Mouse (Mus musculus) olfactory bulb, adult 2 months (tissue): ENCODE data around the gene Adcyap1r1.

Source experiments
- CTCF ChIP-seq: fragments of 200-500 bp; IDR thresholded peaks from 2 replicates; pipeline ENCODE4 v1.5.1; 2012; ENCODE audit warnings: low read depth, mild to moderate bottlenecking, low read length, moderate library complexity; ENCODE audit not compliant: insufficient read depth
- POLR2A ChIP-seq: fragments of 200-500 bp; IDR thresholded peaks from 2 replicates; pipeline ENCODE4 v1.6.1; 2012; ENCODE audit warnings: mild to moderate bottlenecking, low read depth, low read length, moderate library complexity; ENCODE audit not compliant: insufficient read depth

GRCm38 (mm10) chr6:55509130-55509870 lies 57.5 kb downstream of the Adcyap1r1 start:
- no peak for TF ChIP-seq POLR2A
- TF ChIP-seq CTCF: no peak
